Mouse (Mus musculus) left cerebral cortex, adult 2 months (tissue): Measurements from ENCODE around the gene Rtkn2. TPM values are rescaled to one million over a fixed set of nuclear protein-coding genes. Genes with fewer than 3 reads are reported as not detected.

ENCODE experiments used
- DNase-seq, 2 experiments: peaks; one replicate each; pipeline ENCODE4 v3.0.0; 2021 to 2022; ENCODE audit warnings: low spot score in 2 of 2, mixed read lengths in 1 of 2; ENCODE audit errors: extremely low spot score in 1 of 2
- H3K27ac ChIP-seq: fragments of 200-600 bp; 2 replicates; pipeline ENCODE4 v1.8.1; 2022
- H3K4me3 ChIP-seq: fragments of 200-600 bp; 2 replicates; pipeline ENCODE4 v1.8.1; 2022
- CTCF ChIP-seq: fragments of 200-600 bp; IDR thresholded peaks from 2 replicates; pipeline ENCODE4 v1.8.1; 2022; ENCODE audit warnings: antibody characterized with exemption, mild to moderate bottlenecking, moderate library complexity
- intact Hi-C: fragments of 180-260 bp; cut with DNase I; formaldehyde crosslinking; loops from one replicate; pipeline ENCODE4 v1.15.1; 2025
- total RNA-seq, 2 experiments: library from RNA; stranded (reverse); gene quantifications; 2 replicates each; pipeline ENCODE4 v1.2.3; 2021

Gene Rtkn2
- total RNA-seq, 2 experiments from 2014 or later, result 4.0 to 5.3 TPM

DNA sequence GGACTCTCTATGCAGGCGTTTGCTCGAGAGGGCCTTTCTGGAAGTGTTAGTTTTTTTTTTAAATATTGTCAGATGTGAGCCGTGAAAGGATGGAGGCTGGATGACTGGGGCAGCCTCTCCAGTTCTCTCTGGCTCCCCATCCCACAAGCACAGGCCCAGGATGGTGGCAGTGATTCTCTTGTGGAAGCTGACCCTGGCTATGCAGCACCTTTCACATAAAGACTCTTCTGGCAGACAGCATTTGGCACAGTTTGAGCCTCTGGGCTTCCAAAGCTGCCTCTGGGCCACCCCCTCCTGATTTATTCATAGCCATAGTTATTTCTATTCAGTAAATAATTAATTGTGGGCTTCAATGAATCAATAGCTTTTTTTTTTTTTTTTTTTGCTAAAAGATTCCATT lies 46.3 kb downstream of the Rtkn2 start:
- intact Hi-C loops, result no loop called here
- Histone ChIP-seq H3K4me3 (no peak overlapping the region), H3K27ac (no peak overlapping the region)
- no peak for DNase-seq
- no peak for TF ChIP-seq CTCF

DNA sequence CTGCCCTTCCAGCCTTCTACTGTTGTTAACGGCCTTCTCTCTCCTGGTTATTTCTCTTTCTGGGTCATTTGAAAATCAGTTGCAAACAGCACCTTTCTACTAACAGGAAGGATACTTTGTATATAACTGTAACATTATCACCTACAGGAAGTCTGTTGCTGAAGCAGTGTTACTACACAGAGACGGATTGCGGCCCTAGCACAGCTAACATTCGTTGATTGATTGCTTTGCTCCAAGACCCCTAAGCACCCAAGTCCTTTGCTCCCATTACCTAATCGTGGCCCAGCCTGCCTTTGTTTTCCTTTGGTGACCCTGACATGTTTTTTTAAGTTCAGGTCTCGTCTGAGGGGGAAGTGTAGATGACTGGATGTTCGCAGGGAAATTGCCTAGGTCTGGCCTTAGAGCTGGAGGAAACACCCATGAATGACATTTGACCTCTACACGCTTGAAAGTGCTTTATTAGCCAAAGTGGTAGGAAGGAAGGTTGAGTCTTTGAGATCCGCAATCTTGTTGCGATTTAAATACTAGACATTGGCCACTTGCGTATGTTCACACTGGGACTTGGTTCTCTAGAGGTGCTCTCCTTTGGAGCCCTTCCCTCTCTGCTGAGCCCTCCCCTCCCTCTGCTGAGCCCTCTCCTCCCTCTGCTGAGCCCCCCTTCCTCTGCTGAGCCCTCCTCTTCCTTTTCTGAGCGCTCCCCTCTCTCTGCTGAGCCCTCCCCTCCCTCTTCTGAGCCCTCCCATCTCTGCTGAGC lies 49.1 kb downstream of the Rtkn2 start:
- intact Hi-C loops, result no loop called here
- TF ChIP-seq CTCF, result no peak
- Histone ChIP-seq H3K4me3 (no peak overlapping the region), H3K27ac (no peak overlapping the region)
- DNase-seq, result no peak

DNA sequence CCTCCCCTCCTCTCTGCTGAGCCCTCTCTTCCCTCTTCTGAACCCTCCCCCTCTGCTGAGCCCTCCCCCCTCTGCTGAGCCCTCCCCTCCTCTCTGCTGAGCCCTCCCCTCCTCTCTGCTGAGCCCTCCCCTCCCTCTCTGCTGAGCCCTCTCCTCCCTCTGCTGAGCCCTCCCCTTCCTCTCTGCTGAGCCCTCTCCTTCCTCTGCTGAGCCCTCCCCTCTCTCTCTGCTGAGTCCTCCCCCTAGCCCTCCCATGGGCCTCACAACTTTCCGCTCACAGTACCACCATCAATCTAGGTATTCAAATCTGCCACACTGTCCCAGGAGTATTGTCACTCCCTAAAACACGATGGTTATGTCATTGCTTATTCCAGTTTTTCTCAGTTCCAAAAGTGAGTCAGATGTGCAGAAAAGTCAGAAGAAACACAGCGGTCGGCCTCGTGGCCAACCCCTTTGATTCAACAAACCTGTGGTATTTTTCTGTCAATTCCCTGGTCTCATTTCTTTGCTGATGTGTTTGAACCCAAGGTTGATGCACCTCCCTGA lies 49.8 kb downstream of the Rtkn2 start:
- H3K27ac ChIP-seq, result no peak overlapping the region
- no peak overlapping the region for H3K4me3 ChIP-seq
- TF ChIP-seq CTCF, result no peak
- intact Hi-C loops, result no loop called here
- no peak for DNase-seq

DNA sequence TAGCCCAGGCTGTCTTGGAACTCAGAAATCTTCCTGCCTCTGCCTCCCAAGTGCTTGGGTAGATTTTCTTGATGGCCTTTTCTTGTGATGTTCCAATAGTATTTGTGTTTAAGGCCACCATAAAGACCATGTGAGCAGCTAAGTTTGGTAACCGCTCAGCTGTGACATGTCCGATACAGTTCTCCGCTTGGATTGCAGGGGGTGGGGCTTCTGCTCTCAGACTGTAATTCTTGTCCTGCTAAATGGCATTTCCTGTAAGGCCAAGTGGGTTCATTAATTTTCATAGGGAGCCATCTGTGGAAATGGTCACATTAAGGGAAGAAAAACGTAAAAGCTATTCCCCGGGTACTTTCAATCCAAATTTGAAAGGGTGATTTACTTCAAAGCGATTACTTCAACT lies 50.7 kb downstream of the Rtkn2 start:
- DNase-seq, result no peak
- no peak overlapping the region for H3K27ac ChIP-seq
- H3K4me3 ChIP-seq, result no peak overlapping the region
- TF ChIP-seq CTCF, result no peak
- intact Hi-C loops, result no loop called here

DNA sequence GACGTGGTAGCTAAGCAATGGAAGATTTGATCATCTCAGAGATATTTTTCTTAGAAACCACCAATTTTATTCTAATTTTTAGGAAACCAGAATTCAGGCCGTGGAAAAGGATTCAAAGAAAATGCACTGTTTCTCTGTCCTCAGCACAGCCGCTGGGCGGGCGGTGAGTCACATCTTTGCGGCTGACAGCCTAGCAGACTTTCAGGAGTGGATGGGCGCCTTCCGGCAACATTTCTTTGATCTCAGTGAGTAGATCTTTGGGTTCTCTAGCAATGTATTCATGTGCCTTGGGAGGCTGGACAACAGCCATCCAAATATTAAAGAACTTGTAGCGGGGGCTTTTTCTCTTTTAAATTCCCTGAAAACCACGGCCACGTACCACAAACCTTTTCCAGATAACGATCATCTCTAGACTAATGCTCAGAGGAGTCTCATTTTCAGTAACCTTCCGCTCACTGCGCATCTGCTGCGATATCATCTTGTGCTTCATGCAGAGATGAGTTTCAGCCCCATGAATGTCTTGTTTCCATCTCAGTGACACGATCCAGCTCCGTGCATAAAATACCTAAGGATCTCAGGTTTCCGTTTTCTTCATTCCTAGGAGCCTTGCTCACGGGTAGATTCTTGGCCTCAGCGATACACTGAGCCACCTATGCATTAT lies 56.5 kb downstream of the Rtkn2 start:
- no peak for TF ChIP-seq CTCF
- Histone ChIP-seq H3K4me3 (no peak overlapping the region), H3K27ac (no peak overlapping the region)
- DNase-seq, result no peak
- intact Hi-C loops, result no loop called here

DNA sequence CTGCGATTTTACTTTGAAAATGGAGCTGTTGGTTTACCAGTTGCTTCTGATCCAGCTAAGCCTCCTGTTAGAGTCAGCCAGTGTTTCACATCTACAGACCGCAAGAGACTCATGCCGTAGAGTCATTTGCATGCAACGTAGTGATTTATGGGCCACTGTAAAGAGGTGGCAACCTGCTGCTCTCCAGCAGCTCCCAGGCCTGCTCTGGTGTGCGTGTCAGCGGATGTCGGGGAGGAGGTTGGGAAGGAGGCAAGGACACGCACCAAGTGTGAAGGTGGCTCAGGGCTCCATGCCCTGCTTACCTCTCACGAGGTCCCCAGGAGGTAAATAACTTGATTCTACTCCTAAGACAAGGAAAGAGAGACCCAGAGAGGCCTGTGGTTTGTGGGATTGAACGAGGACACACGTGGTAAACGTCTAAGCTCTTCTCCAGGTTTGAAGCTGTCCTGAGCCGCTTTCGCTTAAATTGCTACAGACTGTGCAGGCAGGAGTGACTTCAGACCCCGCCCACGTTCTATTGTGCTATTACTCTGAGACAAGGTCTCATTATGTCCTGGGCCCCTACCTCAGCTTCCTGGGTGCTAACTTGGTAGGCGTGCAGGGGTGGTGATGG lies 57.1 kb downstream of the Rtkn2 start:
- TF ChIP-seq CTCF, result no peak
- no peak for DNase-seq
- intact Hi-C loops, result no loop called here
- Histone ChIP-seq H3K27ac (no peak overlapping the region), H3K4me3 (no peak overlapping the region)

DNA sequence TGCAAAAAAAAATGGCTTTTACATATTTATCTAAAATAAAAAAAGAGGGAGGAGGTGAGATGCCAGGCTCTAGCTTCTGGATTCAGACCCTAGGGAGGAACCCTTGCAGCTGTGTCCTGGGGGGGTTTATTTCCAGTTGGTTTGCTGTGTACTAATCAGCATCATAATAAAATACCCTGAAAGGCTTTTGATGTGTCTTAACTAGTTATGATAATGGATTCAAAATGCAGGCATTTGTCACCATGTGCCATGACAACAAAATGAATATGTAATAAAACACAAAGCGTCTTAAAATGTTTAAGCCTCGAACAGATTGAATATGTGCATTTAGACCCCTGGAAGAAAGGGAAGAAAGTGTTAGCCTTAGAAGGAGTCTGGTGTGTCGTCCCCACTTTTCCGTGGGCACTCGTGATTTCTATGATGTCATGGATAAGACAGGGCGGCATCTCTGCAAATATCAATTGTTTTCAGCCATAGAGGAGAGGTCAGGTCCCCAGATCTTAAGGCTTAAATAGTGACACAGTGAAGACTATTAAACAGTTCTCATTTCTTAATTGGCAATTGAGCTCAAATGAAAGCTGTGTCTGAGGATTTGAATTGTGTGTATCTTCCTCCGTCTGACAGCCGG lies 59.7 kb downstream of the Rtkn2 start:
- TF ChIP-seq CTCF, result no peak
- DNase-seq, result no peak
- Histone ChIP-seq H3K27ac (peak overlapping the region; percentile 55), H3K4me3 (peak overlapping the region; percentile 31)
- intact Hi-C loops, result no loop called here

DNA sequence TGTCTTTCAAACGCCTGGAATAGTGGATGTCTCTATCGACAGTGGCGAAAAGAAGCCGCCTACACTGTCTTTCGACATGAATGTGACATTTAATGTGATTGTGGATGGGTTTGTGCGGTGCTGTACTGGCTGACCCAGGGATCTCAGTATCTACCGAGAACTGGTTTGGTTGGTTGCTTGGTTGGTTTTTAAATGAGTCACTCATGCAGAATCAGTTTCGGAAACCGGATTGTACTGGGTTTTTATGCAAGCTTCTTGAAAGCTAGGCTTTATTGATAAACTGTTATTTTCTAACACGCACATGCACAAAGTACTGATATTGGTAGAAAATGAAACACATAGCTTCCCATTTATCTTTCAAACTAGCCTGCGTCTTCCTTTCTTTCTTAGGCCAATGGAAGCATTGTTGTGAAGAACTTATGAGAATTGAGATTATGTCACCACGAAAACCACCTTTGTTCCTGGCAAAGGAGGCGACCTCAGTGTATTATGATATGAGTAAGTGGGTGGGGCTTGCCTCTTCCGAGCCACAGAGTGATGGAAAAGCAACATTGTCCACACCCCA lies 60.4 kb downstream of the Rtkn2 start:
- DNase-seq, result no peak
- intact Hi-C loops, result no loop called here
- Histone ChIP-seq H3K4me3 (peak overlapping the region; percentile 31), H3K27ac (peak overlapping the region; percentile 55; the same call in 1 of the 2 replicates)
- no peak for TF ChIP-seq CTCF

DNA sequence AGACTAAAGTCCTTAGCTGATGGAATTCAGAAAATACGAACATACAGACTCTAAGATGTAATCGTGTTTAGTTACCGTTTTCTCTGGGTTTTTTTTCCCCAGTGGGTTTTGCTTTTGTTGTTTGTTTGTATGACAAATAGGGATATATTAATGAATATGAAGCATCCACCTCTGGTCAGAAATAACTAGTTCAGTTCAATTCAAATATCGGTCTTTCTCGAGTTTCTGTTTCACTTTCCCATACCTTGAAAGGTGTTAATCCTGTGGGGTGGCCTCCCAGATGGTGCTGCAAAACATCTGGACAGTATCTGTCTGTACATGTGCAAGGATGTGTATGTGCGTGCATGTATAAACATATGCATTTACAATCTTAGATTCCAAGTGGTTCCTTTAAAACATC lies 61.0 kb downstream of the Rtkn2 start:
- TF ChIP-seq CTCF, result no peak
- no peak for DNase-seq
- Histone ChIP-seq H3K4me3 (no peak overlapping the region), H3K27ac (no peak overlapping the region)
- intact Hi-C loops, result no loop called here

DNA sequence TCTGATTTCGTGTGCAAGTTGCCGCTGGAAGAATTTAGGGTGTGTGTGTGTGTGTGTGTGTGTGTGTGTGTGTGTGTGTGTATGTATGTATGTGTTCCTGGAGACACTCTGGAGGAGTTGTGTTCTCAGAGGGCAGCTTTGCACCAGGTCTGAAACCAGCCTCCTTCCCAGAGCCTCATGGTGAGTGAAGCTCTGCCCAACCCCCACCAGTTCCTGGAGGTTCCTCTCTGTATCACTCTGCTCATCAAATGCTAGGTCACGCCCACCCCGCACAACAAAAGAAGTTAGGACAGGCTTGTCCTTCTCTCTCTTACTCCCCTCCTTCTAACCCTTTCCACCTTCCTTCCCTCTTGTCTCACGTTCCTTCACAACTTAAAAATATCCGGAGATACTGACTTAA lies 64.6 kb downstream of the Rtkn2 start:
- TF ChIP-seq CTCF, result no peak
- H3K4me3 ChIP-seq, result no peak overlapping the region

DNA sequence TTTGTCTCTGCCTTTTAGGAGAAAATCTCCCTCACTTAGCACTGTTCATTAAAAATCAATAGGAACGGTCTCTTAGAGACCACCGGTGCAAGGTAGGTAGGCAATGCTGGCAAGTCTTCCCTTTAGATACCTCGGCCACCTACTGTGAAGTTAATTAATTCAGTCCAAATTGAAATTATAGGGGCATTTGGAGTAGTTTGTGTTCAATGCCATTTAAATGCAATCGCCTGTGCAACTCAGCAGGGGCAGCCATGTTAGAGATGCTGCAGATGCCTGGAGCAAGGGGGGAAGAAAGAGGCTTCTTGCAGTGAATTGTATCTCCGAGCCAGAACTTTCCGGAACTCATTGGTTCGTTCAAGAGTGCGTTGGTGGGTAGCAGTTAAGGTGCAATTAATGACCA lies 65.5 kb downstream of the Rtkn2 start:
- H3K27ac ChIP-seq, result no peak overlapping the region
- no peak for TF ChIP-seq CTCF
- intact Hi-C loops, result no loop called here
- no peak overlapping the region for H3K4me3 ChIP-seq
- no peak for DNase-seq

More for the DNA sequence above, 64.6 kb downstream of the Rtkn2 start:
- no peak for DNase-seq
- H3K27ac ChIP-seq, result no peak overlapping the region
- intact Hi-C loops, result no loop called here
